Mouse (Mus musculus): ENCODE results near the gene Zbtb40.

Gene Zbtb40

DNA sequence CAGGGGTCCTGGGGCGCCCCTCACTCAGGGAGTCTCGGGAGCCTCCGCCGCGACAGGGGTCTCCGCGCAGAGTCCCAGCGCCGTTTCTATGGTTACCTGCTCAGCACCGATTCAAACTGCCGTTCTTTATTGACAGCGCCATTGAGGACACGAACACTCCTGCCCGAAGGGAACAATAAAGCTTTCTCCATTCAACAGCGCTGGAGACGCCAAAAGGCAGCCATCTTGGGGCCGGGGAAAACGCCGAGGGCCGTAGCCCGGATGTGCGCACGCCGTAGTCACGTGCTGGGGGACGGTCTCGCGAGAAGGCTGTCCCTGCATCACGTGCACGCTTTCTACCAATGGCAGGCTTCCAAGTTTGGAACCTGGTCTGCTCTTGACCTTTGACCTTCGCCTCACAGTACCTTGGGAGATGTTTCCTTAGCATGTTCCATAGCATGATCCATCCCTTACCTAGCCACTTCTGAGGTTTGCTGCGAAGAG is at the start of gene Zbtb40:
Gene Zbtb40, minus strand, starts transcription at position 252 of the 483 bp plus-strand sequence.
- in situ Hi-C loops (cut with MboI, MseI) = no loop called here

- in situ Hi-C loops (cut with MboI, MseI) = no loop called here
Observed at GRCm38 (mm10) chr4:137097984-137098327, 49.4 kb upstream of the Zbtb40 start.

GRCm38 (mm10) chr4:137097246-137097983 is 48.8 kb upstream of the Zbtb40 start:
- in situ Hi-C loops (cut with MboI, MseI) = no loop called here

DNA sequence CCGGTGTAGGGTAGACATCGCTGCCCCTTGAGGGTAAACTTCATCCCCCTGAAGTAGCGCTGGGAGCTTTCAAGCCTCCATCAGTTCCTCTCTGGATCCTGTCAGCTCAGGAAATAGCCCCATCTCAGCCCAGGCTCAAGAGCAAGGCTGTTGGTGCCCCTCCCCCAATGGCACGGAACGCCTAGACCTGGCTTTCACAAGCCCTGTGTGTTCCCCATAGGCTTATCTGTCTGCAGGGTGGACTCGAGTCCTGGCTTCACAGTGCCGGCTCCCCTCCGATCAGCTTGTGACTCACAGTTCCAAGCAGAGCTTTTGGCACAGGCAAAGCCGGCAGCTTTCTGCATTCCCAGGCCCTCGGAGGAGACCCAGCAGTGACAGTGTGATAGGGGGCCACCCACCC is 47.8 kb upstream of the Zbtb40 start:
- in situ Hi-C loops (cut with MboI, MseI) = no loop called here

GRCm38 (mm10) chr4:137085083-137085810 is 36.6 kb upstream of the Zbtb40 start:
- in situ Hi-C loops (cut with MboI, MseI) = no loop called here

DNA sequence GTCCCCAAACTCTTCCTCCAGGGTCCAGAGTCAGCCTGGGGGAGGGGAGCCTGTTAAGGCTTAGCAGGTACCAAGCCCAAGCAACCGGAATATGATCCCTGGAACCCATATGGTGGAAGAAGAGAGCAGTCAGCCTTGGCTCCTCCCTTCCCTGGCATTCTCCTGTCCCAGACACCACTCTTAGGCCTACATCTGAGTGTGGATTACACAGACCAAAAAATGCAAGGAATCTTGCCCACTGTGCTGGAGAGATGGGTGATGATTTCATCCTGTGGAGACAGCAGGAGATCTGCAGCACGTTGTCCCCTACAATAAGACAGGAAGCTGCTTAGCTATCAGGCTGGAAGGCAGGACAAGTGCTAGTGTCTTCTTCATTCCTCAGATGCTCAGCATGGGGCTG is 34.3 kb upstream of the Zbtb40 start:
- in situ Hi-C loops (cut with MboI, MseI) = no loop called here

- in situ Hi-C loops (cut with MboI, MseI) = no loop called here
Observed at GRCm38 (mm10) chr4:137081401-137081800, 32.8 kb upstream of the Zbtb40 start.

- in situ Hi-C loops (cut with MboI, MseI) = loop anchor here (5.0 to 10.0 kb wide), 3 partner anchors 152 to 210 kb away; partner anchors contain the start of genes C1qa and C1qc
Observed at GRCm38 (mm10) chr4:137077216-137077615, 28.6 kb upstream of the Zbtb40 start.

DNA sequence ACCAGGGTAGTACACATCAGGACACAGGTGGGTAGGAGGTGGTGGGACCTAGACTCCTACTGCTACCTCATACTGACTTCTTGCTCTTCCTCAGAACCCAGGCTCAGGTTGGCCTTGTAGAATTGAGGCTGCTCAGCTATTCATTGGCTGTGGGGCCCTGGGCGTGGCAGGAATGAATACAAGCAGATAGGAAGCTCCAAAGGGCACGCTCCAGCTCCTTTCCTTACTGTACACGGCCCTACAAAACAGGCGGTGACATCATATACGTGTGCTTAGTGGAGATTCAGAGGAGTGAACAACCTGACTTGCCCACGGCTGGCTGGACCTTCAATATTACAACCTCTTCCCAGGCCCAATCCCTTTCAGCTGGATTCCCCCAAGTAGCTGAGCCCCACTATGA is 22.6 kb upstream of the Zbtb40 start:
- in situ Hi-C loops (cut with MboI, MseI) = loop anchor here (10.0 kb wide), 2 partner anchors 146 to 176 kb away; partner anchors contain the start of genes C1qa and C1qc

- in situ Hi-C loops (cut with MboI, MseI) = no loop called here
Observed at GRCm38 (mm10) chr4:137068491-137068890, 19.9 kb upstream of the Zbtb40 start.

DNA sequence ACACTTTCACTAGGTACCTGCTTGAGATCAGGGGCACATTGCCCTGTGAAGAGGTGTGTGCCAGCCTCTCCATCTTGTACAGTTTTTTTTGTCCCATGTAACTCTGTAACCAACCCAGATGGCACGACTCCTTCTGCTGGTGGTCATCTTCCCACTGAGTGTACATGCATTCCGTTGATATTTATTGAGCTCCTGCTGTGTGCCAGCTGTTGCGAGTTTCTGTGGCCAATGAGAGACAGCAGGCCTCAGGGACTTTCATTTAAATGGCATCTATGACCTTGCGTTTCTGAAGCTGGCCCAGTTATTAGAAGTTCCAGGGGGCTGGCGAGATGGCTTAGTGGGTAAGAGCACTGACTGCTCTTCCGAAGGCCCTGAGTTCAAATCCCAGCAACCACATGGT is 17.2 kb upstream of the Zbtb40 start:
- in situ Hi-C loops (cut with MboI, MseI) = no loop called here

GRCm38 (mm10) chr4:137054932-137055331 is 6.3 kb upstream of the Zbtb40 start:
- in situ Hi-C loops (cut with MboI, MseI) = no loop called here

DNA sequence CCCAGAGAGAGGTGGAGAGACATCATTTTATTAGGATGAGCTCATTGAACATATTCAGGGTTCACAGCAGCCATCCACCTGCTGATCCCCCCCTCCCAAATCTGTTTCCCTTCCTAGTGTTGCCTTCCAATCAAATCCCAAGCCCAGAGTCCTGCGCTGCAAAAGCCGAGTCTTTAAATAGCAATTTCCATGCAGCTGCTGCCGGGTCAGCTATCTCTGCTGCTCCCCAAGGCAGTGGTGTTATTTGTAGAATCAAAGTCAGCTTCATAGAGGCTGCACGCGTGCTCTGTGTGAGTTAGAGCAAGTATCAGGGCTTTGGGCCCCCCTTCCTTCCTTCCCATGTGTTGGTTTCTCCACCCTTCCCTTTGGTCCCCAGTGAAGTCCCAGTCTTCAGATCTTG is 5.2 kb upstream of the Zbtb40 start:
- in situ Hi-C loops (cut with MboI, MseI) = no loop called here

DNA sequence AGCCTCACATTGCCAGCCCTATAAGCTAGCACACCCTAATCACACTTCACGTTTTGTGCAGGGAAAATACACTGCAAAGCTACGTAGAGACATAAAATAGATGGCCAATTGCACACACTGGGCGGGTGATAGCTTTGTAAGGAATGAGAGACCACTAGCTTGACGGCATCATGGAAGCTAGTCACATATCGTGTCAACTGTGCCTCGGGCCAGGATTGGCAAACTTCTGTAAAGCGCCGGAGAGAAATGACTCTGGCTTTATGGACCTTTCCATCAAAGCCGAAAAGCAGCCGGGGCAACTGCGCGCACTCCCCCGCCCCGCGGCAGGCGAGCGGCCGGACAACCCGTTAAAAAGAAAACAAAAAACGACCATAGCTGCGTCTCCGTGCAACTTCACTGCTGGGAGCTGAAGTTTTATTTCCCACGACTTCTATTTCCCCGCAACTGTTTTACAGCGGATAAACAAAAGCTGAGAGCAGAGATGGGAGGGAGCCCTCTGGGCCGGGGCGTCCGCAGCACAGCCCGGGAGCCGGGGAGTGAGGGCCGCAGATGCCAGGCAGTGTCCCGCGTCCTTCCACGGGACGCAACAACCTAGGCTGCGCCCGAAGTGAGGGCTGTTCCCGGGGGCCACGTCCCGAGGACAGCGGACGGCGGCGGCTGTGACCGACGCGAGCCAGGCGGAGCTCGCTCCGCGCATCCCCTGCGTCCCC is 606 bp downstream of the Zbtb40 start:
- in situ Hi-C loops (cut with MboI, MseI) = no loop called here

DNA sequence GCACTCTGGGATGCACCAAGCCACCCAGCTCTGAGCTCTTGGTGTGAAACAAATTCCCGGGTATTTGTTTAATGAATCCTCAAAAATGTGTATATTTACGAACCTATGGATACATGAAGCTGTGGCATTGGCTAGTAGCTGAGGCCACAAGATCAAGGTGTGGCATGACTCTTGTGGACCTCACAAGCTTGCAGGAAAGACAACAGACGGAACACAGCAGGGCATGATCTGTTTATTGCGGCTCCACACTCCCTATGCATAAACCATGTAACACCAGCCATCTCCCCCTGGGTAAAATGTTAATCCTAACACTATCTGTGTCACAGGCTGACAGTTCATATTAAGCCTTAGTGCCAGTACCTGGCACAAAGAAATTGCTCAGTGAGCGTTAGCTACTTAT is 2.5 kb downstream of the Zbtb40 start:
- in situ Hi-C loops (cut with MboI, MseI) = no loop called here

DNA sequence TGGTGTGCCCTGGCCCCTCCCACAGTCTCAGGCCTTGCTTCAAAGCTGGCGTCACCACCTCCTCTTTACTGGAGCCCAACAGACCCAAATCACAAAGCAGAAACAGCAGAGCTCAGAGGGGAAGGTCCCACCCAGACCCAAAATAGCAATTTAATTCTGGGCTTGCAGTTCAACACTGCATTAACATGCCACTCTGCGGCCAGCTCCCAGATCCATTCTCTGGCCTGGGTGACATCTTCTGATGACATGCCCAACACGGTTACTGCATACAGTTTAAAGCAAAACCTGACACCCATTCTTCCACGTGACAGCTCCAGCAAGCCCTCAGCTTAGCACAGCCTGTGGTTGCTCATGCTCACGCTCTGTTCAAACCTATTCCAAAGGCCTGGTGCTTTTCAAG is 4.1 kb downstream of the Zbtb40 start:
- in situ Hi-C loops (cut with MboI, MseI) = no loop called here

GRCm38 (mm10) chr4:137043799-137044198 is 4.8 kb downstream of the Zbtb40 start:
- in situ Hi-C loops (cut with MboI, MseI) = no loop called here

- in situ Hi-C loops (cut with MboI, MseI) = no loop called here
Observed at GRCm38 (mm10) chr4:137042039-137042438, 6.6 kb downstream of the Zbtb40 start.

DNA sequence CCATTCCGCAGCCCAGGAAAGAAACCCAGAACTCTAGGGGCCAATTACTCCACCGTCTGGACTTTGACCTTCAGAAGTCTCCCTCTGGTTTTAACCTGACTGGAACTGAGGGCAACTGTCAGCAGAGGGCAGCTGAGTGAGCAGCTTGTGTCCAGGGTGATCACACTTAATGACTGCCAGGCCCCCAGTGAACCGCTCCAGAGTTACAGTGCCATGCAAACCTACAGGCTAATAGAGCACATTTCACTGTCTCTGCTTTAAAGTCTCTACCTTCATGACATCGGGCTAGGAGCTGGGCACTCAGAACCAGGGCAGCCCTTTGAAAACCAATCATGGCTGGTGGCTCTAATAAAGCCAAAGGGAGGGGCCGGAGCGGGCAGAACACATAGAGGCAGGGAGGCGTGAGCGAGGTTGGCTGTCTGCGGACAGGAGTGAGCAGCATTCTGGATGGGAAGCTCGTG is 7.4 kb downstream of the Zbtb40 start:
- in situ Hi-C loops (cut with MboI, MseI) = no loop called here

- in situ Hi-C loops (cut with MboI, MseI) = no loop called here
Observed at GRCm38 (mm10) chr4:137039441-137039840, 9.2 kb downstream of the Zbtb40 start.

DNA sequence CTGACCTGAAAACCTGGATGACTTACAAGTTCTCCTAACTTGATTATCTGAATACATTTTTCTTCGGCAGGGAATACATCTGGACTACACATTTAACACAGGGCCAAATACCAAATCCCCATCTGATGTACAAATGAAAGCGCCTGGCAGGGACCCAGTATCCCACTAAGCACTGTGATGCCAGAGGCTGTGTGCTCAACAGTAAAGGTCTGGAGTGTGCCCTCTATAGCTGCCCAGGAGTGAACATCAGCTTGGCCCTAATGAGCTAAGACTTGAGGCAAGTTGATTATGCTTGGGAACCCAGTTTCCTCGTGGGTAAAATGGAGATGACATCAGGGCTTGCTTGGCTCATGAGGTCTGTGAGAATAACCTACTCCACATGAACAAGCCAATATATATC is 10.1 kb downstream of the Zbtb40 start:
- in situ Hi-C loops (cut with MboI, MseI) = no loop called here

GRCm38 (mm10) chr4:137038096-137038495 is 10.5 kb downstream of the Zbtb40 start:
- in situ Hi-C loops (cut with MboI, MseI) = no loop called here

Data from T-helper 2 cell (primary cell).